Mouse (Mus musculus) gastrocnemius, postnatal 10 days (tissue): ENCODE results near the gene Pdzd9. TPM values are rescaled to one million over a fixed set of nuclear protein-coding genes. Genes with fewer than 3 reads are reported as not detected.
"Not testable (repeated sequence)": the region's sequence is repeated elsewhere in the genome, so short reads cannot be mapped to it uniquely, and the experiment has no call there.

Source experiments
- DNase-seq: peaks from one replicate; pipeline ENCODE4 v3.0.0; 2021; ENCODE audit warnings: mixed read lengths
- long read RNA-seq, 2 experiments: library from polyadenylated mRNA; stranded (forward); transcript quantifications; one replicate each; pipeline ENCODE4 v2.0.0; 2021
- total RNA-seq, 2 experiments: library from RNA; stranded (reverse); gene quantifications; 2 replicates each; pipeline ENCODE4 v1.2.3; 2021

The Pdzd9 gene
- not detected for total RNA-seq
- long read RNA-seq, experiment 1, result 0 reads
- long read RNA-seq, experiment 2, result 0 reads

- DNase-seq, result peak; percentile 87
Observed at GRCm38 (mm10) chr7:120670153-120670875, at the start of gene Pdzd9. Gene Pdzd9, minus strand, starts transcription at chr7:120670343.

DNA sequence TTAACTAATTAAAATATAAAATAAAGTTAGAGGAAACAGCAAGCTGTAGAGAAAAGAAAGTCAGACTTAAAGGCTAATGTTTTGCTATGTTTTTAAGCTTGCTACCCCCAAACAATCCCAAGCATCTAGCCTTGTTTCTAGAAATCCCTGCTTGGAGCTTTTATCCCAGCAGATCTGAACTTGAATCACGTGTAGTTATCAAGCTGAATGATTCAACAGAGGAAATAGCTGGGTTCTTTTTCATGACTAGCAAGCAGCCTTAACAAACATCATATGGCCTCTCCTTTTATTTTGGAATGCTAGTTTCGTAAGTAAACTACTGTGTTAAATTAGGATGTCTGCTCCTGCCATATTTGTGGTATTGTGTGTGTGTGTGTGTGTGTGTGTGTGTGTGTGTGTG is 47.1 kb upstream of the Pdzd9 start:
- DNase-seq, result no peak

- DNase-seq, result not testable (repeated sequence)
Observed at GRCm38 (mm10) chr7:120713951-120714350, 43.8 kb upstream of the Pdzd9 start.

- no peak for DNase-seq
Observed at GRCm38 (mm10) chr7:120713225-120713624, 43.1 kb upstream of the Pdzd9 start.

DNA sequence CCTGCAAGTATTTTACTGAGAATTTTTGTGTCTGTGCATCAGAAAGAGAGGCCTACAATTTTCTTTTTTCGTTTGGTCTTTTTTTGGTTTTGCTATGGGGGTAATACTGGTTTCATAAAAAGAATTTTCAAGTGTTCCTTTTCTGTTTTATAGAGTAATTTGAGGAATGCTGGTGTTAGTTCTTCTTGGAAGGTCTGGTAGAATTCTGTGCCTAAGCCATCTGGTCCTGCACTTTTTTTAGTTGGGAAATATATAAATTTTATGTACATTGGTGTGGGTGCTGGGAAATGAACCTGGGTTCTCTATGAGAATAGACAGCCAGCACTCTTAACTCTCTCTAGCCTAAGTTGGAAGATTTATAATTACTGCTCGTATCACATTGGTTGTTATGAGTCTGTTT is 41.9 kb upstream of the Pdzd9 start:
- DNase-seq, result no peak

GRCm38 (mm10) chr7:120703888-120704287 is 33.7 kb upstream of the Pdzd9 start:
- DNase-seq, result no peak

DNA sequence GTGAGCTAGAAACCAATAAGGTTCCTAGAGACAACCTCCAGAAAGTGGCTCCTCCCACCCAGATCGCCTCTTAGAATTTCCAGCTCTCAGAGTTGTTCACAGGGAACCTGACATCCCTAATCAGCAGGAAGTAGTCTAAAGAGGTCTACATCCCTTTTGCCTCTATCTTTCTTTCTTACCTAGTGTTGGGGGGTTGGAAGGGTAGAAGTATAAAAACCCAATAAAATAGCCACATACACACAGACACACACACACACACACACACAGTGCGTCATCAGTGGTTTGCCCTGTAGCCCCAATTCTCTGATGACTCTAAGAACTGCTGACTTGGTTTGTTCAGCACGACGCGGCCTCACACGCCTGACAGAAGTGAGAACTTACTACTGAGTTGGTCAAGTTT is 29.4 kb upstream of the Pdzd9 start:
- DNase-seq, result no peak

- DNase-seq, result no peak
Observed at GRCm38 (mm10) chr7:120696331-120696730, 26.2 kb upstream of the Pdzd9 start.

GRCm38 (mm10) chr7:120695641-120696040 is 25.5 kb upstream of the Pdzd9 start:
- DNase-seq, result no peak

DNA sequence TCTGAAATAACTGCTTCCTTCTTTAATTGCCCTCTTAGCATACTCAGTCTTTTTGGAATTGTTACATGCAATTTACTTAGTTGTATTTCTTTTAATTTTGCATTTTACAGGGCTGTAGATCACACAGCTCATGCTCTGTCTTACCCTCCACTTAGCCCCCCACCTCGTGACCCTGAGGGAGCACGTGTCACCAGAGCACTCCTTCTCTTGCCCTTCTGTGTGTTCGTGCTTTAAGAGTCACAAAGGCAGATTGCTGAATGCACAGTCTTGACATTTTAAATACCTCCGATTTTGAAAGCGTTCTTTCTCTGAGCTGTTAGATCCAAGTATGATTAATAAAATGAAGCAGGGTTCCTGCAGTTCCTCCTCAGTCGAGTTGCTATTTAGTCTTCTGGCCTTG is 25.1 kb upstream of the Pdzd9 start:
- no peak for DNase-seq

GRCm38 (mm10) chr7:120693831-120694375 is 23.8 kb upstream of the Pdzd9 start:
- no peak for DNase-seq

DNA sequence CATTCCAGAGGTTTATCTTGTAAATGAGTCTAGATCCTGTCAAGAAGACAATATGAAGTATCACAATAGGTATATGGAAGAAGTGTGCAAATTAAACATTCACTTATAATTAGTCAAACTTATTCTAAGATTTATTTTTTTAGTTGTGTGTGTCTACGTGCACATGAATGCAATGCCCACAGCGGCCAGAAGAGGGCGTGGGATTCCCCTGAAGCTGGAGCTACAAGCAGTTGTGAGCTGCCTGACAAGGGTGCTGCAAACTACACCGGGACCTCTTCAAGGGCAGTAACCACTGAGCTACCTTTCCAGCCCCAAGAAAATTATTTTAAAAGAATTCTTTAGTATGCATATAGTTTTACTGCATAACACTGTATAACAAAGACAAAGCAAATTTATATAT is 20.5 kb upstream of the Pdzd9 start:
- DNase-seq, result no peak

GRCm38 (mm10) chr7:120685227-120685626 is 15.1 kb upstream of the Pdzd9 start:
- no peak for DNase-seq

GRCm38 (mm10) chr7:120684731-120685161 is 14.6 kb upstream of the Pdzd9 start:
- no peak for DNase-seq

- DNase-seq, result no peak
Observed at GRCm38 (mm10) chr7:120682002-120682401, 11.9 kb upstream of the Pdzd9 start.

GRCm38 (mm10) chr7:120679023-120679422 is 8.9 kb upstream of the Pdzd9 start:
- no peak for DNase-seq

DNA sequence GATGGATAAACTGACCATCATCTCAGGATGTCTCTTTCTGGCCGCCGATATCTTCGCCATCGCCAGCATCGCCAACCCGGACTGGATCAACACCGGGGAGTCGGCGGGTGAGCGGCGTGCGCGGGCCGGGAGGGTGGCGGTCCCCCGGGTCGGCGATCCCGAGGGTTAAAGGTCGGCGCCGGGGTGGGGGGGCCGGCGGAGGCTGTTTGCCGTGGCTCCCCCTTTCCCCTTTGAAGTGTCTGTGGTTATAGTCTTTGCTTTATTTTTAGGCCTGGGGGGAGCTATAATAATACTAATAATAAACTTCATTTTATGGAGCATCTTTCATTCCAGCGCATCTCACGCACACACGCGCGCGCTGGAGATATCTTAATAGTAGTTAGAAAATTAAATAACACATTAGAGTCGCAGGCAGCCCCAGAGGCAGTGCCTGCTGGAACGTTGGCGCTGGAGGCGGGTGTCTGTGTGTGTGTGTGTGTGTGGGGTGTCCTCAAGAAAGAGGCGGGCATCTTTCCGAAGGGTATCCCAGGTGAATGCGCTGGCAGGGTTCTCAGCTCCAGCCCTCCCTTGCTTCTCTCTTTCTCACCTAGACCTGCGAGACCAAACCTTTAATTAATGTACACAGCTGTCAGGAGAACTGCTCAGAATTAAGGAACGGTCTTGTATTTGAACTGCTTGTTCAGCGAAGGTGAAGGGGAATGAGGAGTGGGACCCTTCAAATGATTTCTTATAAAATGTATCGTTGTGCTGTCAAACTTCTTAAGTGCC is 7.8 kb upstream of the Pdzd9 start:
- peak; percentile 47 for DNase-seq

GRCm38 (mm10) chr7:120677001-120677643 is 7.0 kb upstream of the Pdzd9 start, which contains the start of gene Mosmo:
Gene Mosmo, plus strand, starts transcription at chr7:120677618.
- peak; percentile 84 for DNase-seq

- no peak for DNase-seq
Observed at GRCm38 (mm10) chr7:120671271-120671670, 1.1 kb upstream of the Pdzd9 start.

- no peak for DNase-seq
Observed at GRCm38 (mm10) chr7:120662079-120662478, 8.1 kb downstream of the Pdzd9 start.

GRCm38 (mm10) chr7:120647849-120648248 is 22.3 kb downstream of the Pdzd9 start:
- no peak for DNase-seq

DNA sequence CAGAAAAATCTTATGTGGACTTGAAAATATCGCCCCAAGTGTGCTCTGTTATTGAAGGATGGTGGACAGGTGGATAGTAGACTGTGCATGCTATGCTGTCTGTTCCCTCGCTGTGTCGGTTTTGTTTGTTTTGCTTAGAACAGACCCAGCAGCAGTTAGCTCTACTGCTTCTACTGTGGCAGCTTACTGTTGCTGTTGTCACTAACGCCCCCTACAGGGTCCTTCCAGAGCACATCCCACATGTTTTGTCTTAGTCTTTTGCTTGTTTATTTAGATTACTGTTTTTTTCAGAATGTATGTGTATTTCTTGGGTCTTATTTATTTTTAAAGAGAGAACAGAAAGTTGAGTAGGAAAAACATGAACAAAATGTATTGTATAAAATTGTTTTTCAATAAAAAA is 26.9 kb downstream of the Pdzd9 start:
- DNase-seq, result no peak

- no peak for DNase-seq
Observed at GRCm38 (mm10) chr7:120635821-120636220, 34.3 kb downstream of the Pdzd9 start.
